Mouse (Mus musculus) liver, embryonic 15.5 days (tissue): ENCODE measurements around the gene Olfr463. TPM values are rescaled to one million over a fixed set of nuclear protein-coding genes. Genes with fewer than 3 reads are reported as not detected.

ENCODE experiments used
- ATAC-seq: fragments of 200-750 bp; cut with Nextera tagmentation; 2 replicates; pipeline ENCODE4 v1.8.0; 2017; ENCODE audit warnings: moderate number of reproducible peaks, mild to moderate bottlenecking, moderate library complexity; ENCODE audit not compliant: insufficient read depth
- H3K27ac ChIP-seq: fragments of 300-500 bp; sonication (generic); replicated peaks from 2 replicates; pipeline ENCODE4 v1.5.1; 2015; ENCODE audit warnings: mild to moderate bottlenecking, inconsistent platforms
- H3K27me3 ChIP-seq: fragments of 300-500 bp; sonication (generic); 2 replicates; pipeline ENCODE4 v1.6.1; 2015; ENCODE audit warnings: mild to moderate bottlenecking, inconsistent platforms
- H3K36me3 ChIP-seq: fragments of 300-500 bp; sonication (generic); replicated peaks from 2 replicates; pipeline ENCODE4 v1.6.1; 2015; ENCODE audit warnings: moderate library complexity, mild to moderate bottlenecking, inconsistent platforms
- H3K4me1 ChIP-seq: fragments of 300-500 bp; sonication (generic); replicated peaks from 2 replicates; pipeline ENCODE4 v1.6.1; 2015; ENCODE audit warnings: inconsistent platforms
- H3K4me2 ChIP-seq: fragments of 300-500 bp; sonication (generic); 2 replicates; pipeline ENCODE4 v1.6.1; 2015; ENCODE audit warnings: moderate library complexity, mild to moderate bottlenecking, inconsistent platforms
- H3K4me3 ChIP-seq: fragments of 300-500 bp; sonication (generic); replicated peaks from 2 replicates; pipeline ENCODE4 v1.5.1; 2015; ENCODE audit warnings: mild to moderate bottlenecking, inconsistent platforms
- H3K9ac ChIP-seq: fragments of 300-500 bp; sonication (generic); 2 replicates; pipeline ENCODE4 v1.6.1; 2015; ENCODE audit warnings: moderate library complexity, mild to moderate bottlenecking, inconsistent platforms
- H3K9me3 ChIP-seq: fragments of 300-500 bp; sonication (generic); replicated peaks from 2 replicates; pipeline ENCODE4 v1.6.1; 2016; ENCODE audit warnings: inconsistent platforms
- WGBS: fragments of 180-500 bp; shearing (Covaris S2); methylation state at CpG from one replicate; pipeline ENCODE4 v1.1.7; 2015; ENCODE audit warnings: mixed read lengths; ENCODE audit not compliant: insufficient replicate concordance; 5-methylcytosine and 5-hydroxymethylcytosine counted together
- polyA plus RNA-seq: library from polyadenylated mRNA; unstranded; fragments of >200 nt; fragmentation: Nextera tagmentation; extraction: Ambion mirVana; gene quantifications from 2 replicates; pipeline ENCODE4 v1.2.1, GENCODE M21; 2015

Gene Olfr463
- not detected in 2 replicates for polyA plus RNA-seq

GRCm38 (mm10) chr11:87897287-87897686 is at the start of gene Olfr463:
Gene Olfr463 (minus strand): TSS chr11:87897387.
- Histone ChIP-seq H3K4me3 (no peak within 1 kb of the TSS), H3K4me2 (no peak within 1 kb of the TSS), H3K9me3 (no peaks in the 10 kb centered on the region), H3K9ac (no peak within 1 kb of the TSS), H3K36me3 (no peaks in the 10 kb centered on the region), H3K27me3 (peaks cover 6% of the 10 kb centered on the region; the same call in 1 of the 2 replicates), H3K27ac (no peak within 1 kb of the TSS), H3K4me1 (no peaks in the 10 kb centered on the region)
- no peak for ATAC-seq

GRCm38 (mm10) chr11:87935467-87935866 is 38.3 kb upstream of the Olfr463 start:
- ATAC-seq = no peak
- H3K9me3 ChIP-seq = no peaks in the 10 kb centered on the region
- WGBS = 39% methylated on average over 3 of the region's 3 CpGs
- H3K36me3 ChIP-seq = no peaks in the 10 kb centered on the region
- H3K4me1 ChIP-seq = no peaks in the 10 kb centered on the region
- H3K4me3 ChIP-seq = no peak overlapping the region
- no peak overlapping the region for H3K4me2 ChIP-seq
- H3K27ac ChIP-seq = no peak overlapping the region
- no peak overlapping the region for H3K9ac ChIP-seq
- no peaks in the 10 kb centered on the region for H3K27me3 ChIP-seq

GRCm38 (mm10) chr11:87933731-87934130 is 36.5 kb upstream of the Olfr463 start:
- H3K4me3 ChIP-seq = no peak overlapping the region
- ATAC-seq = no peak
- no peaks in the 10 kb centered on the region for H3K27me3 ChIP-seq
- no peaks in the 10 kb centered on the region for H3K9me3 ChIP-seq
- H3K4me2 ChIP-seq = no peak overlapping the region
- no peak overlapping the region for H3K27ac ChIP-seq
- no peaks in the 10 kb centered on the region for H3K4me1 ChIP-seq
- WGBS = 45% methylated on average over 2 of the region's 2 CpGs
- H3K9ac ChIP-seq = no peak overlapping the region
- no peaks in the 10 kb centered on the region for H3K36me3 ChIP-seq

- ATAC-seq = no peak
- Histone ChIP-seq H3K9ac (no peak overlapping the region), H3K27ac (no peak overlapping the region), H3K4me1 (no peaks in the 10 kb centered on the region), H3K27me3 (no peaks in the 10 kb centered on the region), H3K36me3 (no peaks in the 10 kb centered on the region), H3K4me2 (no peak overlapping the region), H3K9me3 (no peaks in the 10 kb centered on the region), H3K4me3 (no peak overlapping the region)
- WGBS = 60% methylated on average over 2 of the region's 2 CpGs
These were observed 33.2 kb upstream of the Olfr463 start for GRCm38 (mm10) chr11:87930348-87930747.

- Histone ChIP-seq H3K27me3 (no peaks in the 10 kb centered on the region; the same call in 1 of the 2 replicates), H3K4me2 (no peak within 1 kb of the TSS), H3K9ac (no peak within 1 kb of the TSS), H3K36me3 (no peaks in the 10 kb centered on the region), H3K9me3 (no peaks in the 10 kb centered on the region), H3K4me1 (no peaks in the 10 kb centered on the region), H3K27ac (no peak within 1 kb of the TSS), H3K4me3 (no peak within 1 kb of the TSS)
- 22% methylated on average over 5 of the region's 5 CpGs for WGBS
- no peak for ATAC-seq
These were observed 23.8 kb upstream of the Olfr463 start, which contains the start of gene Olfr464 for GRCm38 (mm10) chr11:87920966-87921365. Gene Olfr464 (minus strand): TSS chr11:87920967.

- no peaks in the 10 kb centered on the region for H3K9me3 ChIP-seq
- H3K27ac ChIP-seq = no peak overlapping the region
- H3K27me3 ChIP-seq = no peaks in the 10 kb centered on the region; the same call in 1 of the 2 replicates
- no peak overlapping the region for H3K9ac ChIP-seq
- no peaks in the 10 kb centered on the region for H3K4me1 ChIP-seq
- 45% methylated on average over 2 of the region's 2 CpGs for WGBS
- H3K4me2 ChIP-seq = no peak overlapping the region
- H3K4me3 ChIP-seq = no peak overlapping the region
- no peak for ATAC-seq
- no peaks in the 10 kb centered on the region for H3K36me3 ChIP-seq
These were observed 23.1 kb upstream of the Olfr463 start for GRCm38 (mm10) chr11:87920301-87920700.

- H3K27ac ChIP-seq = no peak overlapping the region
- 57% methylated on average over 1 of the region's 1 CpGs for WGBS
These were observed 18.8 kb upstream of the Olfr463 start for GRCm38 (mm10) chr11:87916005-87916404.

GRCm38 (mm10) chr11:87904331-87904730 is 7.1 kb upstream of the Olfr463 start:
- no peaks in the 10 kb centered on the region; the same call in 1 of the 2 replicates for H3K27me3 ChIP-seq
- no peak overlapping the region for H3K4me2 ChIP-seq
- WGBS = 58% methylated on average over 3 of the region's 3 CpGs
- H3K27ac ChIP-seq = no peak overlapping the region
- H3K4me1 ChIP-seq = no peaks in the 10 kb centered on the region
- H3K9ac ChIP-seq = no peak overlapping the region
- no peak for ATAC-seq
- H3K36me3 ChIP-seq = no peaks in the 10 kb centered on the region
- no peak overlapping the region for H3K4me3 ChIP-seq
- H3K9me3 ChIP-seq = no peaks in the 10 kb centered on the region

More at GRCm38 (mm10) chr11:87916005-87916404, 18.8 kb upstream of the Olfr463 start:
- Histone ChIP-seq H3K9me3 (no peaks in the 10 kb centered on the region), H3K4me1 (no peaks in the 10 kb centered on the region), H3K4me3 (no peak overlapping the region), H3K9ac (no peak overlapping the region), H3K36me3 (no peaks in the 10 kb centered on the region), H3K4me2 (no peak overlapping the region), H3K27me3 (no peaks in the 10 kb centered on the region; the same call in 1 of the 2 replicates)
- ATAC-seq = no peak

GRCm38 (mm10) chr11:87892168-87892567 is 5.0 kb downstream of the Olfr463 start, which contains the start of gene Olfr462:
Gene Olfr462 (minus strand): TSS chr11:87892268.
- no peaks in the 10 kb centered on the region for H3K27me3 ChIP-seq
- no peak within 1 kb of the TSS for H3K27ac ChIP-seq
- 59% methylated on average over 6 of the region's 6 CpGs for WGBS
- no peak for ATAC-seq
- H3K9me3 ChIP-seq = no peaks in the 10 kb centered on the region
- no peak within 1 kb of the TSS for H3K4me3 ChIP-seq
- no peaks in the 10 kb centered on the region for H3K4me1 ChIP-seq
- no peaks in the 10 kb centered on the region for H3K36me3 ChIP-seq
- H3K4me2 ChIP-seq = no peak within 1 kb of the TSS
- no peak within 1 kb of the TSS for H3K9ac ChIP-seq

- H3K4me2 ChIP-seq = no peak overlapping the region
- no peak for ATAC-seq
- H3K9me3 ChIP-seq = no peaks in the 10 kb centered on the region
- no peak overlapping the region for H3K9ac ChIP-seq
- no peak overlapping the region for H3K4me3 ChIP-seq
- no peaks in the 10 kb centered on the region for H3K4me1 ChIP-seq
- no peaks in the 10 kb centered on the region for H3K36me3 ChIP-seq
- 60% methylated on average over 5 of the region's 5 CpGs for WGBS
- H3K27me3 ChIP-seq = no peaks in the 10 kb centered on the region
- H3K27ac ChIP-seq = no peak overlapping the region
These were observed 12.3 kb downstream of the Olfr463 start for GRCm38 (mm10) chr11:87884856-87885255.

GRCm38 (mm10) chr11:87883493-87883892 is 13.7 kb downstream of the Olfr463 start:
- no peak overlapping the region for H3K27ac ChIP-seq
- H3K36me3 ChIP-seq = no peaks in the 10 kb centered on the region
- no peaks in the 10 kb centered on the region for H3K4me1 ChIP-seq
- no peak overlapping the region for H3K9ac ChIP-seq
- H3K4me3 ChIP-seq = no peak overlapping the region
- H3K27me3 ChIP-seq = no peaks in the 10 kb centered on the region
- WGBS = 29% methylated on average over 5 of the region's 5 CpGs
- no peak for ATAC-seq
- H3K9me3 ChIP-seq = no peaks in the 10 kb centered on the region
- H3K4me2 ChIP-seq = no peak overlapping the region

- H3K4me3 ChIP-seq = no peak overlapping the region
- H3K27me3 ChIP-seq = no peaks in the 10 kb centered on the region
- H3K4me1 ChIP-seq = no peaks in the 10 kb centered on the region
- no peak for ATAC-seq
- no peaks in the 10 kb centered on the region for H3K36me3 ChIP-seq
- H3K9me3 ChIP-seq = no peaks in the 10 kb centered on the region
- H3K4me2 ChIP-seq = no peak overlapping the region
- WGBS = 41% methylated on average over 4 of the region's 4 CpGs
- H3K9ac ChIP-seq = no peak overlapping the region
- H3K27ac ChIP-seq = no peak overlapping the region
These were observed 15.5 kb downstream of the Olfr463 start for GRCm38 (mm10) chr11:87881714-87882113.
